Mouse (Mus musculus): ENCODE results near the gene Amotl1.

DNA sequence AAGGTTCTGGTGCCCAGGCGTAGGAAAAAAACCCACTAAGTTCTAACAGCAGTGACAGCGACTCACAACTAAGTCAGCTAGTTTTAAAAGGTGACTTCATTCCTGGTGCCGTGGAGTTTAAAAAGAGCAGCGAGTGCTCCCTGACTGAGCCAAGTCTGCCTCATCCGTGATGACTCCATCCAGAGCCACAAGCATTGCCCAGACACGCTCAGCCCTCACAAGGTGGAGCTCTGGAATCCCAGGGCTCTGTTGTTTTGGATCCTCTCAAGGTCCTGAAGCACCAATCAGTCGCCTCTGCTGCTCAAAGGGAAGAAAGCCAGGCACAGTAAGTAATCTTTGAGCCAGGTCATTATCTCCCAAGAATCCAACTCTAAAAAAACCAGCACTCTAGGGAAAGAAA, 18.0 kb upstream of the Amotl1 start:
- TF ChIP-seq EP300 (IDR thresholded peaks at IDR 0.05; ENCODE audit: insufficient read depth, low read depth, low read length) (no peak), POLR2A (IDR thresholded peaks at IDR 0.05; ENCODE audit: insufficient read depth, low read length) (no peak), CTCF (IDR thresholded peaks at IDR 0.05; ENCODE audit: low read depth, low read length) (no peak)
